Mouse (Mus musculus): ENCODE results near the gene Snx29.
"Not testable (repeated sequence)": the region's sequence is repeated elsewhere in the genome, so short reads cannot be mapped to it uniquely, and the experiment has no call there.

Snx29 gene

GRCm38 (mm10) chr16:11360576-11360975 is 37.9 kb downstream of the Snx29 start:
- not testable (repeated sequence) for DNase-seq

DNA sequence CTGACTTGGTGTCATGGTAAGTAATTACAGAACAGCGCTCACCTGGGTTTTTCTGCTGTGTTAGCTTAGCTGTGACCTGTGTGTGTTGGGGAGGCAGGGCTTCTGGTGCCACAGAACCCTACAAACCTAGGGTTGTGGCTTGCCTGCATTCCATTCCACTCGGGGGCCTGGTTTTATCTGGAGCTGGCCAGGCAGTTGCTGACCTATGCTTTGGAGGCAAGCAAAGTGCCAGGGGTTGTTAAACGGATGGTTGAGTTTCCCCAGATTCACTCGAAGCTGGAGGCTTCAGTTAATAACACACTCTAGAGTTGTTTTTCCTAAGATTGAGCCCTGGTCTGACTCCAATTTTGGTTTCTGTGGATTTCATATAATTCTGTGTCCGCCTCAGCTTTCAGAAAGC is 42.9 kb downstream of the Snx29 start:
- no peak for DNase-seq

GRCm38 (mm10) chr16:11366851-11367250 is 44.1 kb downstream of the Snx29 start:
- no peak for DNase-seq

DNA sequence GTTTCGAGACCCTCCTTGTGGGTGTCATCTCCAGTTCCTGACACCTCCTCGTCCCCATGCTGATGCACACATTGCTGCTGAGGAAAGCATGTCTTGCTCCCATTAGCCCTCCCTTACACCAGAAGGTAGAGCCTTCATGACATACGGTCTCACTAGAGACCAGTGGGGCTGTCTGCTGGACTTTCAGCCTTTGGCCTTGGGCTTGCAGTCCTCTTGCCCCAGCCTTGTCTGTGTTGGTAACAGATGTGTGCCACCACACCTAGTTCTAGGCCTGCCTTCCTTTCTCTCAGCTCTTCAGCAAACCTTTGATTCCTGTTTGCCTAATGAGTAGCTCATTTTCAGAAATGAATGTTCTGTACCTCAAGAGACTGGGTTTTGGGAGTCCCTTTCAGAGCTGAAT is 45.7 kb downstream of the Snx29 start:
- no peak for DNase-seq

GRCm38 (mm10) chr16:11369162-11369561 is 46.5 kb downstream of the Snx29 start:
- DNase-seq, result no peak

DNA sequence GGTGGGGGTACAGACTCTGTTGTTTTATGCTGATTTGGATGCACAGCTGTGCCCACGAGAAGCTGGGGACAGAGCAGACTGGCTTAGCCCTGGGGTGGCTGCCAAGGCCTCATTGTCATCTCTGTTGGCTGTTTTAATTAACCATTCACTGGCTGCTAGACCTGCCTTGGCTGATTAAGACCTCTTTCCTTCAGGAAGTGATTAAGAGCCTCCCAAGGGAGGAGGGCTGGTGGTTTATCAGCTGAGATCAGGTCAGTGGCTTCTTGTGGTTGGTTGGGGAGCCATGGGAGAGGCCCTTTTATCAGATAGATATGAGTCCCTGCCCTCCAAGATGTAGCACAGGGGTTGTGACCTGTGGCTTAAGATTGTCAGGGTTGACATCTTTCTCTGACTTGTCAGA is 46.9 kb downstream of the Snx29 start:
- DNase-seq, result no peak

DNA sequence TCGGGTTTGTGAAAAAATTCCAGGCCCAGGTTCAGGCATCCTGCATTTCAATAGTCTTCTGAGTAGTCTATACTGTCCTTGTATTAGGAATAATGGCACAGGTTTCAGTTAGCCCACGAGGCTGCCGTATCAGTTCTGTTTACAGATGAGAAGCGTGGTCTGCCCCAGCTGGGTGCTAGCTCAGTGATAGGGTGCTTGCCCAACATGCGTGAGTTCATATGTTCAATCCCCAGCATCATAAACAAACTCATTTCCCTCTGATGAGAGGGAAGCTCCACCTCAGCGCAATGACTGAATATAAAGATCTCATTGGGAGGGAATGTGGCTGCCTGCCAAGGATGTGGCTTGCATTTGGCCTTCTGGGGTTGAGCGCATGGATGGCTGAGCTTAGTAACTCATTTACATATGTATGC is 47.4 kb downstream of the Snx29 start:
- DNase-seq, result peak; percentile 48 to 53

DNA sequence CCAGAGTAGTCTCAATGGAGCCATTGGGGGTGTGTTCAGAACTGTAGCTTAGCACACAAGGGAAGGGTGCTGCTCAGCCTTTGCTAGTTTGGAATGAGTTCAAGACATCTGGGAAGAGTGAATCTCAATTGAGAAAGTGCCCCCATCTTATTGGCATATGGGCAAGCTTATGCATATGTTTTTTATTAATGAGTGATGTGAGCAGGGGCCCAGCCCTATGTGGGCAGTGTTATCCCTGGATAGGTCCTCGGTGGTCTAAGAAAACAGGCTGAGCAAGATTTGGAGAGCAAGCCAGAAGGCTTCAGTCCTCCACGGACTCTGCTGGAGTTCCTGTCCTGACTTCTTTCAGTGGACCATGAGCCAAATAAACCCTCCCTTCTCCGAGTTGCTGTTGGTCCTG is 56.6 kb downstream of the Snx29 start:
- no peak for DNase-seq

DNA sequence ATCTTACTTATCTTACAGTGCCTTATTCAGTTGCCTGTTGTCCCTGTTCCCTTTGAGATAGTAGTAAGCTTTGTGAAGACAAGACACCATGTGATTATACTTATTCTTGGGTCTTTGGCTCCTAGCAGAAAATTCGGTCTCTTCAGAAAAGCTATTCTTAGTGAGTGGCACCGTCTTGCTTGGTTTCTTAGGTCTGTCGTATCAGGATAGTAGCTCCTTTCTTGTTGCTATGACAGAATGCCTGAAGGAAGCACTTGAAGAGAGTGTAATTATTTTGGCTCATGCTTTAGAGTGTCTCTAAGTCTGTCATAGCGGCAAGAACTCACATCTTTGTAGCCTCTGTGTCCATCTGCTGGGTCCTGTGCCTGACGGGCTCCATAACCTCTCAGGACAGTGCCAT is 57.3 kb downstream of the Snx29 start:
- DNase-seq, result no peak

DNA sequence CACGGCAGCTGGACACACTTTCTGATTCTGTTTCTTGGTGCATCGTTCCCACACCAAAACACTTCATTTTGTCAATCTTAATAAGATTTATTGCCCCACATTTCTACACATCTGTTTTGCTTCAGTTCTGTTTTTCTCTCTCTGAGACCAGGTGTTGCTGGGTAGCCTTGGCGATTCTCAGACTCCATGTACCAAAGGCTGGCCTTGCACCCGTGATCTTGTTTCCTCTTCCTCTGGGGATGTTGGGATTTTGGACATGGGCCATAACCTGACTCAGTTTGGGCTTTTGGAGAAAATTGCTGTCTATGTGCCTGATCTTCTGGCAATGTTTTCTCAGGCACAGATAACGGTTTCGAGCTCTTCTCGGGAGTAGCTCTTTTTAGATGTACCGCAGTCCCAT is 58.2 kb downstream of the Snx29 start:
- no peak for DNase-seq

- DNase-seq, result peak in 1 of 2 experiments; percentile 56
Measured at GRCm38 (mm10) chr16:11384361-11384760, 61.7 kb downstream of the Snx29 start.

GRCm38 (mm10) chr16:11385150-11385549 is 62.4 kb downstream of the Snx29 start:
- no peak for DNase-seq

- DNase-seq, result peak in 1 of 2 experiments; percentile 18
Measured at GRCm38 (mm10) chr16:11385798-11386197, 63.1 kb downstream of the Snx29 start.

- no peak for DNase-seq
Measured at GRCm38 (mm10) chr16:11386221-11386620, 63.5 kb downstream of the Snx29 start.

DNA sequence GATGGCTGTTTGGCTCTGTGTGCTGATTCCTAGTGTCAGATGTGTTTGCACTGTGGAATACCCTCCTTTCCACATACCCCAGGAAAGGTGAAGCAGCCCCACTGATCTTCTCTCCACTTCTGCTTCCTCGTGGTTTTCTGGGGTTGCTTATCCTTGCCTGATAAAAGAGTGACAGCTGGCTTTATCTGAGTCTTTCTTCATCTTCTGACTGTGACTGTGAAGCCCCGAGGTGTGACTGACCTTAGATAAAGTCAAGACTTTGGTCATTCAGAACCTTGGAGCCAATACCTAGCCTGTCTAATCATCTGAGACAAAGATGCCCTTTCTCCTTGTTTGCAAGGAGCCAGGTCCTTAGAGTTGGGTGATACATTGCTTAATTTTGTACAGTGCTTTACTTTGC is 65.4 kb downstream of the Snx29 start:
- no peak for DNase-seq

DNA sequence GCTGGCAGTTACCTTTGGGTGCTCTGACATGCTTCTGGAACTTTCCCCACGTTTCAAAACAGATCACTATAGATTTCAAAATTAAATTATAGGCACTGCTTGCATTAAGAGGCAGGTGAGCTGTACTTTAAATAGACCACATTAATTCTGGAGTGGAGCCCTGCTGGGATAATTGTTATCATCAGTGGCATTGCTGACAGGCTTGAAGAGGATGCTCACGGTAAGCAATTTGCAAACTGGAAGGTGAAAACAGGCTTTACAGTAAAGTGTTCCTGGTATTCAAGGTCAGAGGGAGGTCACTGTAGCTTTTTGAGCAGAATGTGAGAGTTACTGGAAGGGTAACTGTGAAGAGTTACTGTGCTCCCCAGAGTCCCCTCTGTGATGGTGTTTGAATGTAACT is 66.6 kb downstream of the Snx29 start:
- DNase-seq, result no peak

DNA sequence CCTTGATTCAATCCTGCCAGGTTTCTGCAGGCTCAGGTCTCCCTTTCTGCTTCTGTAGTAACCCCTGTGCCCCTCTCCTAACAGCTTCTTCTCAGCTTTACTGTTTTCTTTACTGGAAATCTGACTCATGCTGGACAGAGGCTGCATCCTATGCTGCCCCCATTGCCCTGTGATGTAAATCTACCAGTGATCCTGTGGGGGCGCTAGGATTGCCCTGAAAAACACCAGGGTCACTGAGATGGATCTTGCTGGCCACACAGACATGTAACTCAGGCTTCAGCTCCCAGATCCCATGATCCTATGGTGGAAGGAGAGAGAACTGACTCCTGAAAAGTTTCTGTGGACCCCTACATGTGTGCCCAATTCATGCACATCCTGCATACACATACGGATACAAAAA is 73.9 kb downstream of the Snx29 start:
- DNase-seq, result no peak

DNA sequence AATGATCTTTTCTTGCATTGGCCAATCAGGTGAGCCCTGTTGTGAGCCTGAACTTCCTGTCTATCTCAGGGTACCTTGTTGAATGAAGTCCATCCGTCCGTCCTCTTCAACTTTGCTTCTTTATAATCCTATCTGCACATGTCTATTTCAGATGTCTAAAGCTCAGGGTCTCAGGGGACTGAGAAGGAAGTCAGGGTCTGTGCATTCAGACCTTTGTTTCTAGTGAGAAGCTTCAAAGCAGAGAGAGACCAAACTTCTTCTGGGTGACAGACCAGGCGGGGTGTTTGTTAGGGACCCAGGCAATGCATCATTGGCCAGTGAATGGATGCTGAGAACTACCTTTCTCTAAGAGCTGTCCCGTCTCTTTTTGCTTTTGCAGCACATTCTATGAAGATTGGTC is 76.7 kb downstream of the Snx29 start:
- no peak for DNase-seq

- DNase-seq, result no peak
Measured at GRCm38 (mm10) chr16:11399845-11400565, 77.3 kb downstream of the Snx29 start.

DNA sequence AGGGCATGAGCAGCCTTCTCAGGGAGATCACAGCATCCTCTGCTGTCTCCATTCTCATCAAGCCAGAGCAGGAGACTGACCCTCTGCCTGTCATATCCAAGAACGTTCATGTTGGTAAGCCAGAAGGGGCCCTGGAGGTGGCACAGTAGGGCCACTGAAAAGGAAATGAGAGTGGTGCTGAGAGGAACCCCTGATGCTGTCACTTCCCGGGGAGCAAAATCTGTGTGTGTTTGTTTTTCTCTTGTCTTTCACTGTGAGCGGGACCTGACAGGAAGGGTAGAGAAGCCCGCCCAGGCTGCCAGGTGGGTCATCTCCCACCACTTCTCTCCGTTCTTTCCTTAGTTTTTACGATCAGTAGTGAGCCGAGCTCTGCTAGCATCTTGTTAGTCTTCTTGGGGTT is 78.2 kb downstream of the Snx29 start:
- DNase-seq, result no peak

- no peak for DNase-seq
Measured at GRCm38 (mm10) chr16:11405193-11405592, 82.5 kb downstream of the Snx29 start.

DNA sequence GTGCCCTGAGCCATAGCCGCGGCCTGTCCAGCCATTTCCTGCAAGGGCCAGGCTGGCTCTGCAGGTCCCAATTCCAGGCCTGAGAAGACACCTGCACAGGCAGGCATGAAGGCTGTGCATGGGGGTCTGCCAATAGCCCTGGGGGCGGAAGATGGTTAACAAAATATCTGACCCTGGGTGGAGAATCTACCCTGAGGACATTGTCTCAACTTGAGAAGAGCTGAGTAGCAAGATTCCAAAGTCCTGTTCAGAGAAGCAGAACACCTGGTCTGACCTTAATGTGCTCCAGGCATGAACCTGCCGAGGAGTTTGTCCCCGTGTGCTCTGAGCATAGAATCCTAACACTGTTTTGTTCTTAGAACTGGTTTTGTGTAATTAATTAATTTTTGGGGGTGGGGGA is 83.5 kb downstream of the Snx29 start:
- DNase-seq, result no peak

DNA sequence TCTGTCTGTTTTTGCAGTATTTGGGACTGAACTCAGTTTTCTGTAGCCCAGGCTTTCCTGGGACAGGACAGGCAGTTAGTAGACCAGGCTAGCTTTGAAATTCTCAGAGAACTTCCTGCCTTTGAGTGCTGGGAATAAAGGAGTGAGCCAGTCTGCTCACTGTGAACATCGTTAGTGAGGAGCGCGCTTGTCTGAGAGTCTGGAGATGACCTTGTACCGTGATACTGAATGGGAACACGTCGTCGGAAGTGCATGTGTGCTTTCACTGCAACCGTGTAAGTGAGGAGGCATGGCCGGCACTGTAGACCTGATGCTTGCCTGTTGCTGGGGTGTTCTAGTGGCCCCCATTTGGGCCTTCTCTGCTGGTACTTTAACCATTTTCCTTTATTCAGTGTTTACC is 83.9 kb downstream of the Snx29 start:
- DNase-seq, result no peak

DNA sequence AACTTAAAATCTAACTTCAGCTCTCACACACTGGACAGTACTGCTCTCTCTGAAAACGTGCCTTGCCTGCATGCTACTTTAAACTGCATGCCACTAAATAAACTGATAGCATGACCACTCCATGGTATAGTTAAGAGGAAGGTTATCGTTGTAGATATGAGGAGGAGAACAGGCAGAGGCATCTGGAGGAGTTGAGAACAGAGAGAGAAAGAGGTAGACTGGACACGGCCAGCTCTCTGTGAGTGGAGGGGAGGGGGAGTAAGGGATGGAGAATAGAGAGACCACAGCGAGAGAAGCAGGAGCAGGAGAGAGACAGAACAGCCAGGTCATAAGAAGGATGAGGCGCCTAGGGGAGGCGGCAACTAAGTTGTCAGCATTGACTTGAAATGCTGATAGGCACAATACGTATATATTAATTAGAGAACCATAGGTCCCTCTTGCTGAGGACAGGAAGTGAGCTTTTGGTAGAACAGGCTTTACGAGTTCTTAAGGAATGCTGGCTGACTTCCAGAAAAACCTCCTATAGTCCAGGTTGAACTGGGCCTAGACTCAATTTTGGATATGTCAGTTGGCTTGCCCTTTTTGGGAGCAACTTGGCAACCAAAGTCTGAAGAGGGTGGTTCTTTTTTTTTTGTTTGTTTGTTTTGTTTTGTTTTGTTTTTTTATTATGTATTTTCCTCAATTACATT is 85.4 kb downstream of the Snx29 start:
- no peak for DNase-seq

DNA sequence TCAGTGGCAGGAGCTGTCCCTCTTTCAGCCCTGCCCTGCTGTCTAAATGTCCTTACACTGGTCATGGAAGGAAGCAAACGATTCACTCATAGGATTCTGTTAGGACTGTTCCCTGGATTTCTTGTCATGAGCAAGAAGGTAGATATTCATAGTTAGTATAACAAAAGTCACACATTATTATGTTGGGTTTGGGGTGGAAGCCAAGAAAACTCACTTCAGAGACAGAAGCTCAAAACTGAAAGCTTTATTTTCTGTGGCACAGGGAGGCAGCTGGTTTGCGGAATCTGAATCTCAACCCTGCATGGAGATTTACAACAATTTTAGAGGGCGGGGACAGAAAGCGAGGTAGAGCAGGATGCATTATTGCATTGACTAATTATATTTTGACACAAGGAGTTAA is 86.0 kb downstream of the Snx29 start:
- no peak for DNase-seq

Data from lung, postnatal 4 days (tissue).